In the genomic region with DNA sequence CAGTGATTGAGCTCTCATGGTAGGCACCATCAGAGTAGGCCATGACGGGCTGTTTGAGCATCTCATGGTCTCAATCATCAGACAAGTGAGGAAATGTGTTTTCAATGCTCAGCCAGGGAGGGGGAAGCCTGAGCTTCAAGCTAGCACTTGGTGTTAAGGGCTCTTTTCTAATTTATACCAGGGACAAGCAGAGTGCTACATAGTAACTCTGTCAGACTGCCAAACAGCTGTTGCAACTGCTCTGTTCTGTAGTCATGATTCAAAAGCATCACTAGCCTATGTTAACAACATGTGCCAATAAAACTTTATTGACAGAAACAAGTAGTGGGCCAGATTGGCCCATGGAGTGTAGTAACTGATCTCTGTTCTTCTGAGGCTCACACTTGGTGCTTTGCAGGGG, we compare ENCODE assay signal across 23 mouse cellular contexts.
DNase-seq lines count a peak whose midpoint lies in the region; ATAC-seq lines count a peak whose summit lies in the region.
"Had no signal": no experiment of that assay in that cellular context is flagged by ENCODE, and none has a peak within 500 bp of the region (broad histone marks: within the 10 kb centered on the region; RNA-seq: fewer than 3 reads in every experiment).

No protein-coding gene starts in this region.

- no peak overlapping the region for H3K9ac ChIP-seq in embryonic facial prominence, embryonic 14.5 days (ENCODE audit: low read depth, low read length)
- no peak overlapping the region for H3K9ac ChIP-seq in hindbrain, embryonic 14.5 days
- H3K9ac ChIP-seq in hindbrain, embryonic 11.5 days (ENCODE audit: low read depth, low read length), result no peak overlapping the region
- no peak overlapping the region for H3K9ac ChIP-seq in midbrain, embryonic 13.5 days (replicated peaks)
- H3K9ac ChIP-seq in midbrain, embryonic 11.5 days (ENCODE audit: low read length), result no peak overlapping the region
- no peak overlapping the region for H3K9ac ChIP-seq in midbrain, embryonic 16.5 days (ENCODE audit: low read depth, low read length)
- H3K9ac ChIP-seq: embryonic facial prominence, embryonic 15.5 days had no signal

- no peak overlapping the region for H3K27ac ChIP-seq in embryonic facial prominence, embryonic 14.5 days (replicated peaks; ENCODE audit: low read depth, low read length)
- no peak overlapping the region for H3K27ac ChIP-seq in embryonic facial prominence, embryonic 10.5 days (replicated peaks)
- peak overlapping the region; percentile 54; the same call in 1 of the 2 replicates for H3K27ac ChIP-seq in hindbrain, embryonic 14.5 days
- no peak overlapping the region for H3K27ac ChIP-seq in hindbrain, embryonic 11.5 days (ENCODE audit: low read depth, low read length)
- peak overlapping the region; percentile 65; the same call in 1 of the 2 replicates for H3K27ac ChIP-seq in midbrain, embryonic 13.5 days
- H3K27ac ChIP-seq in midbrain, embryonic 11.5 days (ENCODE audit: low read depth, low read length), result no peak overlapping the region
- H3K27ac ChIP-seq in midbrain, embryonic 16.5 days (ENCODE audit: low read length), result peak overlapping the region; percentile 60
- H3K27ac ChIP-seq: embryonic facial prominence, embryonic 15.5 days; forebrain, embryonic 10.5 days; heart, adult 2 months had no signal

- no peaks in the 10 kb centered on the region for H3K4me1 ChIP-seq in embryonic facial prominence, embryonic 14.5 days (ENCODE audit: control insufficient read depth, insufficient read depth, low read length)
- no peaks in the 10 kb centered on the region for H3K4me1 ChIP-seq in embryonic facial prominence, embryonic 10.5 days
- 0 out of 2 replicates have a peak, but pooled peaks cover 6% of the 10 kb centered on the region for H3K4me1 ChIP-seq in hindbrain, embryonic 14.5 days (replicated peaks; ENCODE audit: control insufficient read depth, insufficient read depth, low read length)
- H3K4me1 ChIP-seq in hindbrain, embryonic 11.5 days (replicated peaks; ENCODE audit: control insufficient read depth, insufficient read depth, low read length), result no peaks in the 10 kb centered on the region
- H3K4me1 ChIP-seq in midbrain, embryonic 13.5 days (replicated peaks), result peaks cover 7% of the 10 kb centered on the region
- H3K4me1 ChIP-seq in midbrain, embryonic 11.5 days (ENCODE audit: control insufficient read depth, insufficient read depth, low read length), result no peaks in the 10 kb centered on the region
- H3K4me1 ChIP-seq in midbrain, embryonic 16.5 days (ENCODE audit: control insufficient read depth, insufficient read depth, low read length), result 0 out of 2 replicates have a peak, but pooled peaks cover 6% of the 10 kb centered on the region
- H3K4me1 ChIP-seq: forebrain, embryonic 10.5 days had no signal

- 67% methylated on average over 1 of the region's 1 CpGs for WGBS in embryonic facial prominence, embryonic 14.5 days
- 85% methylated on average over 1 of the region's 1 CpGs for WGBS in embryonic facial prominence, embryonic 10.5 days
- 73% methylated on average over 1 of the region's 1 CpGs for WGBS in hindbrain, embryonic 14.5 days
- 90% methylated on average over 1 of the region's 1 CpGs for WGBS in hindbrain, embryonic 11.5 days
- WGBS in midbrain, embryonic 13.5 days, result 75% methylated on average over 1 of the region's 1 CpGs
- 90% methylated on average over 1 of the region's 1 CpGs for WGBS in midbrain, embryonic 11.5 days
- WGBS in midbrain, embryonic 16.5 days, result 73% methylated on average over 1 of the region's 1 CpGs

- ATAC-seq in embryonic facial prominence, embryonic 14.5 days (ENCODE audit: low read depth), result no peak
- ATAC-seq in hindbrain, embryonic 14.5 days (ENCODE audit: low FRiP score), result no peak
- no peak for ATAC-seq in hindbrain, embryonic 11.5 days (ENCODE audit: low FRiP score)
- ATAC-seq in midbrain, embryonic 13.5 days, result no peak
- ATAC-seq in midbrain, embryonic 11.5 days (ENCODE audit: low FRiP score), result no peak
- ATAC-seq in midbrain, embryonic 16.5 days, result no peak
- ATAC-seq: CD4-positive, CD25-positive, alpha-beta regulatory T cell, adult 4 months; forebrain, embryonic 14.5 days; hindbrain, embryonic 16.5 days; inflammation-experienced regulatory T-cells, adult 6 months had no signal

- H3K9me3 ChIP-seq in embryonic facial prominence, embryonic 14.5 days (ENCODE audit: control insufficient read depth, low read length), result 0 out of 2 replicates have a peak, but pooled peaks cover 6% of the 10 kb centered on the region
- no peaks in the 10 kb centered on the region for H3K9me3 ChIP-seq in embryonic facial prominence, embryonic 10.5 days
- no peaks in the 10 kb centered on the region for H3K9me3 ChIP-seq in hindbrain, embryonic 14.5 days (ENCODE audit: control insufficient read depth, low read length)
- H3K9me3 ChIP-seq in hindbrain, embryonic 11.5 days (ENCODE audit: control insufficient read depth, low read length), result no peaks in the 10 kb centered on the region
- no peaks in the 10 kb centered on the region for H3K9me3 ChIP-seq in midbrain, embryonic 13.5 days
- no peaks in the 10 kb centered on the region for H3K9me3 ChIP-seq in midbrain, embryonic 11.5 days (ENCODE audit: control insufficient read depth, low read length)
- H3K9me3 ChIP-seq in midbrain, embryonic 16.5 days (replicated peaks; ENCODE audit: control insufficient read depth, low read length, poor library complexity, severe bottlenecking), result no peaks in the 10 kb centered on the region
- H3K9me3 ChIP-seq: embryonic facial prominence, embryonic 15.5 days; forebrain, embryonic 10.5 days had no signal

- no peak overlapping the region for H3K4me2 ChIP-seq in embryonic facial prominence, embryonic 14.5 days (ENCODE audit: low read depth, low read length)
- no peak overlapping the region for H3K4me2 ChIP-seq in hindbrain, embryonic 14.5 days (replicated peaks)
- H3K4me2 ChIP-seq in hindbrain, embryonic 11.5 days (replicated peaks; ENCODE audit: low read depth, low read length), result no peak overlapping the region
- H3K4me2 ChIP-seq in midbrain, embryonic 13.5 days (replicated peaks), result no peak overlapping the region
- no peak overlapping the region for H3K4me2 ChIP-seq in midbrain, embryonic 11.5 days
- H3K4me2 ChIP-seq in midbrain, embryonic 16.5 days (ENCODE audit: low read length), result no peak overlapping the region
- H3K4me2 ChIP-seq: embryonic facial prominence, embryonic 15.5 days; heart, embryonic 11.5 days had no signal

- DNase-seq in embryonic facial prominence, embryonic 14.5 days (ENCODE audit: low spot score), result peak; percentile 55
- no peak for DNase-seq in embryonic facial prominence, embryonic 10.5 days (ENCODE audit: low spot score)
- DNase-seq in hindbrain, embryonic 14.5 days (ENCODE audit: low spot score), result no peak
- no peak for DNase-seq in hindbrain, embryonic 11.5 days (ENCODE audit: low spot score)
- DNase-seq in midbrain, embryonic 11.5 days (ENCODE audit: low spot score, missing footprints), result no peak
- DNase-seq: adrenal gland, postnatal 10 days; B cell, adult 2 months; cerebellum, adult 18-20 months; cerebellum, adult 9-11 months; cerebellum, postnatal 36 days; gastrocnemius, postnatal 10 days had no signal

- no peaks in the 10 kb centered on the region for H3K27me3 ChIP-seq in embryonic facial prominence, embryonic 14.5 days (replicated peaks; ENCODE audit: control insufficient read depth, insufficient read depth, low read length)
- H3K27me3 ChIP-seq in embryonic facial prominence, embryonic 10.5 days (replicated peaks; ENCODE audit: low read depth, poor library complexity, severe bottlenecking), result no peaks in the 10 kb centered on the region
- no peaks in the 10 kb centered on the region; the same call in 1 of the 2 replicates for H3K27me3 ChIP-seq in hindbrain, embryonic 14.5 days (ENCODE audit: control insufficient read depth, insufficient read depth, low read length)
- H3K27me3 ChIP-seq in hindbrain, embryonic 11.5 days (ENCODE audit: control insufficient read depth, insufficient read depth, low read length), result no peaks in the 10 kb centered on the region
- H3K27me3 ChIP-seq in midbrain, embryonic 13.5 days, result no peaks in the 10 kb centered on the region; the same call in 1 of the 2 replicates
- no peaks in the 10 kb centered on the region for H3K27me3 ChIP-seq in midbrain, embryonic 11.5 days (ENCODE audit: control insufficient read depth, insufficient read depth, low read length)
- H3K27me3 ChIP-seq in midbrain, embryonic 16.5 days (ENCODE audit: control insufficient read depth, insufficient read depth, low read depth, low read length), result no peaks in the 10 kb centered on the region; the same call in 1 of the 2 replicates
- H3K27me3 ChIP-seq: embryonic facial prominence, embryonic 15.5 days had no signal

- no peaks in the 10 kb centered on the region for H3K36me3 ChIP-seq in embryonic facial prominence, embryonic 14.5 days (ENCODE audit: control insufficient read depth, insufficient read depth, low read length)
- H3K36me3 ChIP-seq in embryonic facial prominence, embryonic 10.5 days (replicated peaks), result no peaks in the 10 kb centered on the region
- H3K36me3 ChIP-seq in hindbrain, embryonic 14.5 days (replicated peaks; ENCODE audit: control insufficient read depth, insufficient read depth), result no peaks in the 10 kb centered on the region
- H3K36me3 ChIP-seq in hindbrain, embryonic 11.5 days (ENCODE audit: control insufficient read depth, insufficient read depth, low read length), result no peaks in the 10 kb centered on the region
- H3K36me3 ChIP-seq in midbrain, embryonic 13.5 days, result no peaks in the 10 kb centered on the region
- H3K36me3 ChIP-seq in midbrain, embryonic 11.5 days (ENCODE audit: control insufficient read depth, insufficient read depth, low read length), result no peaks in the 10 kb centered on the region
- H3K36me3 ChIP-seq in midbrain, embryonic 16.5 days (ENCODE audit: control insufficient read depth, insufficient read depth, low read length), result no peaks in the 10 kb centered on the region
- H3K36me3 ChIP-seq: embryonic facial prominence, embryonic 15.5 days; forebrain, embryonic 10.5 days; G1E had no signal

- H3K4me3 ChIP-seq in embryonic facial prominence, embryonic 14.5 days (ENCODE audit: low read depth, low read length), result no peak overlapping the region
- H3K4me3 ChIP-seq in embryonic facial prominence, embryonic 10.5 days, result no peak overlapping the region
- no peak overlapping the region for H3K4me3 ChIP-seq in hindbrain, embryonic 14.5 days (replicated peaks; ENCODE audit: low read length)
- no peak overlapping the region for H3K4me3 ChIP-seq in hindbrain, embryonic 11.5 days (ENCODE audit: low read depth, low read length)
- no peak overlapping the region for H3K4me3 ChIP-seq in midbrain, embryonic 13.5 days (replicated peaks)
- no peak overlapping the region for H3K4me3 ChIP-seq in midbrain, embryonic 11.5 days (ENCODE audit: low read depth, low read length)
- H3K4me3 ChIP-seq in midbrain, embryonic 16.5 days (ENCODE audit: low read depth, low read length), result no peak overlapping the region
- H3K4me3 ChIP-seq: embryonic facial prominence, embryonic 15.5 days; erythroblast, embryonic 14.5 days; forebrain, embryonic 10.5 days; heart, adult 2 months had no signal

Comparison
In these comparisons a context has a peak if more than half of its experiments do, and no peak if none do; other contexts are left out.
1. H3K27ac ChIP-seq: peak in hindbrain, embryonic 14.5 days (single experiment), midbrain, embryonic 13.5 days (single experiment) and midbrain, embryonic 16.5 days (single experiment); none in embryonic facial prominence, embryonic 14.5 days (single experiment), embryonic facial prominence, embryonic 10.5 days (single experiment), hindbrain, embryonic 11.5 days (single experiment) and midbrain, embryonic 11.5 days (single experiment).